Mouse (Mus musculus): ENCODE measurements around the gene Plcb1.

GRCm38 (mm10) chr2:135251821-135252315, 466.0 kb downstream of the Plcb1 start:
- TF ChIP-seq CTCF (IDR thresholded peaks at IDR 0.05; ENCODE audit: borderline replicate concordance, insufficient read depth, low read length) (no peak), POLR2A (IDR thresholded peaks at IDR 0.05; ENCODE audit: low read depth, low read length) (no peak)
